Mouse (Mus musculus): ENCODE results near the gene Mast1.

The Mast1 gene

DNA sequence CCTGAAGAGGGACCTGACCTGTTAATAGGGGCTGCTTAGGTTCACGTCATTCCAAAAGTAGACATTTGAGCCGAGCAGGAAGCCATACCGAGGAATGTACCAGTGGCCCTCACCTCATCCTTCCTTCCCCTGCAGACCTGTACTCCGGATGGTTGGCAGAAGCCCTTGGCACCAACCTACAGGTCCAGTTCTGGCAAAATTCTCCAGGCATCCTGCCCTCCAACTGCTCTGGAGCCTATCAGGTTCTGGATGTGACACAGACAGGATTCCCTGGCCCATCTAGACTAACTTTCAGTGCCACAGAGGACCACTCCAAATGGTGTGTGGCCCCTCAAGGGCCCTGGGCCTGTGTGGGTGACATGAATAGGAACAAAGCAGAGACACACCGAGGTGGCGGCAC is 26.6 kb downstream of the Mast1 start:
- in situ Hi-C loops (cut with MboI, MseI), result no loop called here

DNA sequence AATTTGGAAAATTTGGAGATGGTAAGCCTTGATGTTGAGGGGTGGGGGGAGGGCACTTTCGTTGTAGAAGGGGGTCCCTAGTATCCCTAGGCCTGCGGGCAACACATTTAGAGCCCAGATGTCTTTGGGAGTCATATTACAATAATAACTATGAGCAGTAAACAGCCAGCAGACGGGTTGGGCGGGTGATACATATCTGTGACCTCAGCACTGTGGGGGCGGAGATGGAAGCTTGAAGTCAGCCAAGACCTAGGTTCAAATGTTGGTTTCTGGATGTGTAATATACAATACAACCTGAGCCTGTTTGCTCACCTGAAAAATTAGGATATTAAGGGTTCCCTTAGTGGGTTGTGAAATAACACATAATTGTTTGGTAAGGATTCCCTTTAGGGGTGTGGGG is 27.2 kb downstream of the Mast1 start:
- in situ Hi-C loops (cut with MboI, MseI), result loop anchor here (5.0 kb wide), 1 partner anchor 38 kb away; the partner anchor contains the start of gene Syce2

DNA sequence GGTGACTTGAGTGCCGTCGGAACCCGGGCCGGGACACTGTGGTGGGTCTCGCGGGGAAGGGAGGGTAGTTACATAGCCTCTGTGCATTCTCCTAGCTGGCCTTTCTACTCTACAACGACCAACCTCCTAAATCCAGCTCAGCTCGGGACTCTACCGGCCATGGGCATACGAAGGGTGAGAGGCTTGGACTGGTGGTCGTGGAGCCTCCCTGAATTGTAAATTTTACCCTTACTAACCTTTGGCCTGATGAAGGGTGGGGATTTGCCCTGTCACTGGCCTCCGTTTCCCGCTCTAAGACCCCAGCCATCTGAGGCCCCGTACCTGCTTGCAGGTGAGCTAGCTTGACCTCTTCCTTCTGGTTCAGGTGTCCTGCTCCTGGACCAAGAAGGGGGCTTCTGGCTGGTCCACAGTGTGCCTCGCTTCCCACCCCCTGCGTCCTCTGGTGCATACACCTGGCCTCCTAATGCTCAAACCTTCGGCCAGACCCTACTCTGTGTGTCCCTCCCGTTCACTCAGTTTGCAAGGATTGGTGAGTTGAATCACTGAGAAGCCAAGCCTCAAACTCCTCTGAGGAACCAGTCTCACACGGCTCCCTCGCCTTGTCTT is 27.9 kb downstream of the Mast1 start:
- in situ Hi-C loops (cut with MboI, MseI), result loop anchor here (5.0 kb wide), 1 partner anchor 37 kb away; the partner anchor contains the start of gene Syce2

DNA sequence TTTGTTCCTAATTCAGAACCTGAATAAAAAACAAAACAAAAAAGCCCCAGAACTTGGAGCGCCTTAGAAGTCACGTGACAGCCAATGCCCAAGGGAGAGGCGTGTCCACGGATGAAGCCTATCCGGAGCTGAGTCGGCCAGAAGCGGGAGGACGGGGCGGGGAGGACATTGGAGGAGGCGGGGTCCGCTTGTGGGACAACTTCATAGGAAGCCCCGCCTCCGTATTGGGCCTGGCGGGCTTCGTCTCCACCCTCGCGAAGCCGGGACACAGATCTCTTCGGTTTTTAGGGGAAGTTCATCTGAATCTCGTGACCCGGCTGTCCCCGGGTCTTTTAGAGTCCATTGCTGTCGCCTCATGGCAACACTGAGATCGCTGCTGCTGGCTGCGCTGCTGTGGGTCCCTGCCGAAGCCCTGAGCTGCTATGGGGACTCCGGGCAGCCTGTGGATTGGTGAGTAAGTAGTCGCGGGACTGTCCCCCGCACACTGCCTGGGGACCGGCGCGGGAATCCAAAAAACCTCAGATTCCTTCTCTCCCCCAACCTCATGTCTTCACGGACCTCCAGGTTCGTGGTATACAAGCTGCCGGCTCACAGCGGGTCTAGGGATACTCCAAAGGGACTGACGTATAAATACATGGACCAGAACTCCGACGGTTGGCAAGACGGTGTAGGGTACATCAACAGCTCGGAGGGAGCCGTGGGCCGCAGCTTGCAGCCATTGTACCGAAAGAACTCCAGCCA is 28.6 kb downstream of the Mast1 start, which contains the start of gene Dnase2a:
TSS of gene Dnase2a (plus strand) at position 140 of the 741 bp plus-strand sequence.
- in situ Hi-C loops (cut with MboI, MseI), result loop anchor here (5.0 kb wide), 1 partner anchor 36 kb away; the partner anchor contains the start of gene Syce2

DNA sequence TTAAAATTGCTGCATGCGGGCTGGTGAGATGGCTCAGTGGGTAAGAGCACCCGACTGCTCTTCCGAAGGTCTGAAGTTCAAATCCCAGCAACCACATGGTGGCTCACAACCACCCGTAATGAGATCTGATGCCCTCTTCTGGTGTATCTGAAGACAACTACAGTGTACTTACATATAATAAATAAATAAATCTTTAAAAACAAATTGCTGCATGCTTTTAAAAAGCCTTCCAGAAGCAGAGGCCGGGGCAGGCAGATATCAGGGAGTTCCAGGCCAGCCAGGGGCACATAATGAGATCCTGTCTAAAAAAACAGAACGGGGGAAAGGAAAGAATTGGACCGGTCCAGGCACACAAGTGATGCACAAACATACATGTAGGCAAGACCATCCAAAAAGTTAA is 29.2 kb downstream of the Mast1 start:
- in situ Hi-C loops (cut with MboI, MseI), result loop anchor here (5.0 kb wide), 1 partner anchor 36 kb away; the partner anchor contains the start of gene Syce2

DNA sequence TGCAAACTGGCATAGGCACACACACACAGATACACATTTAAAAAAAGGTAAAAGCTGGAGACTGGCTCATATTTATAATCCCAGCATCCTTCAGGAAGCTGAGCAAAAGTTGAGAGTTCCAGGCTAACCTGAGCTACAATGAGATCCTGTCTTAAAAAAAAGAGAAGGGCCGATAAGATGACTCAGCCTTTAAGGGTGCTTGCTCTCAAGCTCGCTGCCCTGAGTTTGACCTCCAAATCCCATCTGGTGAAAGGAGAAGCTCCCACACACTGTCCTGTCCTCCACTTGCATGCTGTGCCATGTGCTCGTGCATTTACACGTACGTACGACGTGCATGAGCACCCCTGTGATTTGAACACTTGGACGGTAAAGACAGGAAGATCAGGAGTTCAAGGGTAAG is 29.7 kb downstream of the Mast1 start:
- in situ Hi-C loops (cut with MboI, MseI), result loop anchor here (5.0 kb wide), 1 partner anchor 35 kb away; the partner anchor contains the start of gene Syce2

DNA sequence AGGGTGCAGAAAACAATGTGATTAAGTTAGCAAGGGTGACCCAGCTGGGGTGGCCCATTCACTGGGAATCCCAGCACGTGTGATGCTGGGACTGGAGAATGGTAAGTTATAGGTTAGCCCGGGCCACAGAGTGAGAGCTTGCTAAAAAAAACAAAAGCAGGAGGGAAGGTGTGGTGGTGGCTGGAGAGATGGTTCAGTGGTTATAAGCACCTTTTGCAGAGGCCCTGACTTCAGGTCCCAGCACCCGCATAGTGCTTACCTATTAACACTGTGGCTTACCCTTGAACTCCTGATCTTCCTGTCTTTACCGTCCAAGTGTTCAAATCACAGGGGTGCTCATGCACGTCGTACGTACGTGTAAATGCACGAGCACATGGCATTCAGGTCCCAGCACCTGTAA is 30.1 kb downstream of the Mast1 start:
- in situ Hi-C loops (cut with MboI, MseI), result loop anchor here (5.0 kb wide), 1 partner anchor 35 kb away; the partner anchor contains the start of gene Syce2

DNA sequence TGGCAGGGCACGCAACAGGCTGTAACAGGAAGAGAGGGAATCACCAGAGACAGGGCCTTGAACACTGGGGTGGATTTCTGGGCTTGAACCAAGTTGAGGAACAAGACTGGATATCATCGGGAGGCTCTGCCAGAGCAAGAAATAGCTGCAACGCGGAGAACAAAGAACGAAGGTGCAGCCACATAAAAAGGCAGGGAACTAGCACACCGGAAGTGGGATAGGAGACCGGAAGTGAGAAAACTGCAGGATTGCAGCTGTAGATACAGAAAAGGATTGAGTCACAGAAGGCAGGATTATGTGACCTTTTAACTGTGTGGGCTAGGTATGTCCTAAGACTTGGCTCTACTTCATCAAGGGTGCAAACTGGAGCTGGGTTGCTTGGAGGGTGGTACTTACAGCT is 32.8 kb downstream of the Mast1 start:
- in situ Hi-C loops (cut with MboI, MseI), result no loop called here

DNA sequence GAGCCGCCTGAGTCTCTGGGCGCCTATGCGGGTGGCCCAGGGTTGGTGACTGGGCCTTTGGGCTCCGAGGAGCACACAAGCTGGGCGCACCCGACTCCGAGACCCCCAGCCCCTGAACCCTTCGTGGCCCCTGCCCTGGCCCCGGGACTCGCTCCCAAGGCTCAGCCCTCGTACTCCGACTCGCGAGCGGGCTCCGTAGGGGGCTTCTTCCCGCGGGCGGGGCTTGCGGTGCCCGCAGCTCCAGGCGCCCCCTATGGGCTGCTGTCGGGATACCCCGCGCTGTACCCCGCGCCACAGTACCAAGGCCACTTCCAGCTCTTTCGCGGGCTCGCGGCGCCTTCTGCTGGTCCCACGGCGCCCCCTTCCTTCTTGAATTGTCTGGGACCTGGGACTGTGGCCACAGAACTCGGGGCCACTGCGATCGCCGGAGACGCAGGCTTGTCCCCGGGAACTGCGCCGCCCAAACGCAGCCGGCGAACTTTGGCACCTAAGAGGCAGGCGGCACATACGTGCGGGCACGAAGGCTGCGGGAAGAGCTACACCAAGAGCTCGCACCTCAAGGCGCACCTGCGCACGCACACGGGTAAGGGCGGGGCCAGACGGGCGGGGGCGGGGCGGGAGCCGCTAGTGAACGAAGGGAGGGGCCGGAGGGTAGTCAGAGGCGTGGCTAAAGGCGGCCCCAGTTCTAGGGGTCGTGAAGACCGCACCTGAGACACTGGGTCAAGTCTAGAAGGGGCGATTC is 34.1 kb downstream of the Mast1 start:
- in situ Hi-C loops (cut with MboI, MseI), result no loop called here

DNA sequence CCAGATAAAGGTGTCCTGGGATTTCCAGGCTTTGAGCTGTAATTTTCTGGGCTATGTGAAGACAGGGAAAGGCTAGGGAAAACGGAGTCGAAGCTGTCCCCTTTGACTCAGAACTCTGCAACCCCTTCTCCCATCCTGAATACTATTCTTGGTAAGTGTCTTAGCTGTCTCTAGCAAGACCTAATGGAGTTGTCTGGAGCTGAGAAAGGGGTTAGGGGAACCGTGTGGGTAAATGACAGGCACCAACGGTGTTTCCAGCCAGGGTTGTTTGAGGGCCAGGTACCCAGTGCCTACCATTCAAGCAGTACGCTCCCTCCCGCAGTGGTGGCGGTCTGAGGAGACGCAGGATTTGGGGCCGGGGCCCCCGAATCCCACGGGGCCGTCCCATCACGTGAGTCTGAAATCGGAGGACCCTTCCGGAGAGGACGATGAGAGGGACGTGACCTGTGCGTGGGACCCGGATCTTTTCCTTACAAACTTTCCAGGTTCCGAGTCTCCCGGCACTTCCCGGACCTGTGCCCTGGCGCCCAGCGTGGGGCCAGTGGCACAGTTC is 34.7 kb downstream of the Mast1 start:
- in situ Hi-C loops (cut with MboI, MseI), result no loop called here

DNA sequence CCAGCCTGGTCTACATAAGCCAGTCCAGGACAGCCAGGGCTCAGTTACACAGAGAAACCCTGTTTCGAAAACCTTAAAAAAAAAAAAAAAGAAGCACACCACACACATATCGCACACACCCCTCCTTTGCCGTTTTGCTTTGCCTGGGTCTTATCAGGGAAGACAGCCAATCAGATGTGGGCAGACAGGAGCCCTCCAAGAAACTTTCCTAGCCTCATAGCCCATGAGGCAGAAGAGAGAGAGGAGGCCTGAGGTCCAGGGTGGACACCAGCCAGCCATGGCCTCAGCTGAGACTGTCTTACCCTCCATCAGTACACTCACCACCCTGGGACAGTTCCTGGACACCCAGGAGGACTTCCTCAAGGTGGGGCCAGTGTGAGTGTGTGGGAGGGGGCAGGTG is 35.4 kb downstream of the Mast1 start, which contains the start of gene Klf1:
TSS of gene Klf1 (plus strand) at position 177 of the 400 bp plus-strand sequence.
- in situ Hi-C loops (cut with MboI, MseI), result no loop called here

DNA sequence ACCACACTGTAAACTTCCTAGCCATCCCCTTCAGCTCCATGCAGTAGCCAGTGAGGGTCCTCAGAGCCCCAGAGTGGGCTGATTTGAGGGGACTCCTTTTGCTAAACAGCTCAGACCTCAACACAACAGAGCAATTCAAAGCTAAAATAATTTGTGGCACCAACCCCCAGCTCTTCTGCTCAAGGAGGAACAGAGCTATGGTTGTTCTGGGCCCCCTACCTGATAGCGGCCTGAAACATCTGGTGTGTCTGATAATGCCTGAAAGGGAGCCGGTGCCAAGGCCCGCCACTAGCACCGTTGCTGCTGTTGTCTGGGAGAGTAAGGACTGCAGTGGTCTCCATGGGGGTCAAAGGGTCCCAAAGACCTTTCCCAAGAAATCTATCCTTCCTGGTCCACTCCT is 36.1 kb downstream of the Mast1 start:
- in situ Hi-C loops (cut with MboI, MseI), result no loop called here

DNA sequence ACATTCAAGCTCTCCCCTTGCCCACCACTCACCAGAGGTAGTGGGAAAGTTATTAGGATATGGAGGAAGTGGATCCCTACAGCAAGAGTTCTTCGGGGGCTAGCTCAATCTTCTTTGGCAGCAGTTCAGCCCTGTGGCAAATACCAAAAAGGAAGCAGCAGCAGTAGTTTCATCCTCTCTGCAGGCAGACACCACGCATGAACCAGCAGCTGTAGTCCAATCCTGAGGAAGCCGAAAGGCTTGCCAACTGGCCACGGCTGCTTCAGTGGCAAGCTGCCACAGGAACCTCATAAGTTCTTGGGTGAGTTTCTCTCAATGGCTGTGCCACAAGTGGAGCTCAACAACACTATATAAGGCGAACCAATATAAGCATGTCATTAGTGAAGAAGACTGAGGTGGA is 41.2 kb downstream of the Mast1 start:
- in situ Hi-C loops (cut with MboI, MseI), result no loop called here

DNA sequence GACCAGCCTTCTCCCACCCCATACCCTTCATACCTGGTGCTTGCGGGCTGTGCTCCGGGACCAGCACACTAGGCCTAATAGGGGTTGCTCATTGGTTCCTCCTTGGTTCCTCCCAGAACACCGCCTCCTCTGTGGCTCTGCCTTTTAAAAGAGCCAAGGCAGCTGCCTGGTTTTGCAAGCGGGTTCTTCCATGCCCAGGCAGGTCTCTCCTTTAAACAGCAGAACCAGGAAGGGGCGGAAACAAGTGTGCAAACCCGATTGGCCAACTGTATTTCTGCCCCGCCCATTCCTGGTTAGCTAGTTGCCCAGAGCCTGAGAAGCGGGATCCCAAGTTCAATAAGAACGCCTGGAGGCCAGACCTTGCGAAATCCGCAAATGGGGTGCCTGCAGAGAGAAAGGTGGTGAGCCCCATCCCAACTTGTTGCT is 43.4 kb downstream of the Mast1 start, which contains the start of gene Gcdh:
TSS of gene Gcdh (minus strand) at position 213 of the 426 bp plus-strand sequence.
- in situ Hi-C loops (cut with MboI, MseI), result no loop called here

DNA sequence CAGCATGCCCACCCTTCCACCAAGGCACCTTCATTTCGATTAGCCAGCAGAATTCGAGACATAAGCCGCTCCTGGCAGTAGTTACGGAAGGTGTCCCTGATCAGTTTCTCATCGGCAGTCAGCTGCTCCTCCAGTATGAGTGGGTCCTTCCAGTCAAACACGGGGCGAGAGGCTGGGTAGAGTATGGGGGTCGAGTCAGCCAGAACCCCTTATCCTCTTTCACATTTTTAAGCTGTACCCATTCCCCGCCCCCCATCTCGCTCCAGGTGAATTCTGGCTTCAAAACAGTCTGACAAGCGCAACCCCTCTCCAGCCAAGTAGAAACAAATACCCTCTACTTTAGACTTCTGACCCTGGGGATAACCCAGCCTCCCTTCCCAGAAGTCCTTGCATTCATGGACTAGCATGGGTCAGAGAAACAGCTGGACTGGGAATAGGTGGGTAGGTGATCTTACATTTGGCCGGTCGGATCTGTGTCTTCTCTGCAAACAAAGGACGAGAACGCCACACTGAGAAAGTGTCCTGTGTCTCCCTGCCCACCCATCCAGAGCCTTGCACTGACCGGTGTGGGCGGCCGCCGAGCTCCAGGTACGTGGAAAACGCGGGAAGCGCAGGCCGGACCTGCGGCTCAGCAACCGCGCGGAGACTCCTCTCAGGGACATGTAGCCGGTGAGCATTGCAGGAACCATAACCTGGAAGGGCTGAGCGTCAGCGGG is 44.0 kb downstream of the Mast1 start:
- in situ Hi-C loops (cut with MboI, MseI), result no loop called here

DNA sequence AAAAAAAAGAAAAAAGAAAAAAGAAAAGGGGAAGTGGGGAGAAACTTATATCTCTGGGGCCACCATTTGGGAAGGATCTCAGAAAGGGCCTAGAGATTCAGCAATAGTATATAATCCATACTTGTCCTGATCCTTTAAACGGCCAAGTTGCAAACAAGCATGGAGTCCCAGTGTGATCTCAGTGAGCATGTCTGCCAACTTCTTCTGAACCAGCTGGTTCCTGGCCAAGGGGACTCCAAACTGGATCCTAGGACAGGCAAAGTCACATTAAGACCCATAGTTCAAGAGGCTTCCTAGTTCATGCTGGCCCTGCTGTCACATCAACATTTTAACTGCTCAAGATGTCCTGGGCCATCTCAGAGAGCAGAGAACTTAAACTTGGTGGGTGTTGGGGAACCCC is 48.0 kb downstream of the Mast1 start:
- in situ Hi-C loops (cut with MboI, MseI), result no loop called here

DNA sequence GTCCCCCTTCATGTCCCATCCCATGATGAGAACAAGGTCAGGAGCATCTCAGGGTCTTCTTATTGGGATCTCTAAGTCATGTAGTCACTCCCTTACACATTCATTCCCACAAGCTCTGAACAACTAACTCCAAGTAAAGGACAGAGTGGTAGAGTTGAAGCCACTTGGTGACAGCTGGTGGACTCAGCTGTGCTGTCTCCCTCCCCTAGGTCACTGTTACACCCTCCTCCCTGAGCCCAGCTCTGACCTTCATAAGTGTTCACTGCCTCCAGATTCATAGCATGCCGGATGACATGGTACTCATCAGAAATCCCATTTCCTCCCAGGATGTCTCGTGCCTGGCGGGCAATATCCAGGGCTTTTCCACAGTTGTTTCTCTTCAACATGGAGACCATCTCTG is 48.9 kb downstream of the Mast1 start:
- in situ Hi-C loops (cut with MboI, MseI), result no loop called here

DNA sequence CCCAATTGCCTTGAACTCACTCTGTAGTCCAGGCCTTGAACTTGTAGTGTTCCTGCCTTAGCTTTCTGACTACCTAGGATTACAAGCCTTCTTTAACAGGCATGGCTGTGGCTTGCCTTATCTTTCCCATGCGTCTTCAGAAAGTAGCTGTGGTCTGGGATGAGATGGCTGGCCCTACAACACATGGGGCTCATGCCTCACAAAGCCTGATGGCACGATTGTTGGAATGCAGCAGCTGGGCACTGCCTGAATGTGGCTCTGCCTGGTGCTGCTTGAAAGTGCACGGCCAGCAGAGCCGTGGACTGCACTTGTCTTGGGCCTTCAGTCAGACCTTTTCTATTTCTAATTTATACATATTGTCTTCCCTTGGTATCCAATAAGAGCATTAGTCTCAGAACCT is 52.4 kb downstream of the Mast1 start:
- in situ Hi-C loops (cut with MboI, MseI), result no loop called here

DNA sequence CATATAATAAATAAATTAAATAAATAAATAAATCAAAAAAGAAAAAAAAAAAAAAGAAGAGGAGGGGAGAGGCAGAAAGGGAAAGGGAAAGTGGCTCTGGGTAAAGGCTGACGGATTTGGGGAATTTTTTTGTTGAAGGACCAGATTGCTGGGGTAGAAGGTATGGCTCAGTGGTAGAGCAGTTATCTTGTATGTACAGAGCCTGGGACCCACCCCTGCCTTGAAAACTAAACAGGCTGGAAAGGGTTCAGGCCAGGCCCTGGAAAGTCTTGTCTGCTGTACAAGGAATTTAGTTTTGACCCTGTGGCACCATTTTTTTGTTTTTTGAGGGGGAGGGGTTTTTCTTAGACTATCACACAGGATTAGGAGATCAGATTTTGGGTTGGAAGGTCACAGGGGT is 58.2 kb downstream of the Mast1 start:
- in situ Hi-C loops (cut with MboI, MseI), result no loop called here

DNA sequence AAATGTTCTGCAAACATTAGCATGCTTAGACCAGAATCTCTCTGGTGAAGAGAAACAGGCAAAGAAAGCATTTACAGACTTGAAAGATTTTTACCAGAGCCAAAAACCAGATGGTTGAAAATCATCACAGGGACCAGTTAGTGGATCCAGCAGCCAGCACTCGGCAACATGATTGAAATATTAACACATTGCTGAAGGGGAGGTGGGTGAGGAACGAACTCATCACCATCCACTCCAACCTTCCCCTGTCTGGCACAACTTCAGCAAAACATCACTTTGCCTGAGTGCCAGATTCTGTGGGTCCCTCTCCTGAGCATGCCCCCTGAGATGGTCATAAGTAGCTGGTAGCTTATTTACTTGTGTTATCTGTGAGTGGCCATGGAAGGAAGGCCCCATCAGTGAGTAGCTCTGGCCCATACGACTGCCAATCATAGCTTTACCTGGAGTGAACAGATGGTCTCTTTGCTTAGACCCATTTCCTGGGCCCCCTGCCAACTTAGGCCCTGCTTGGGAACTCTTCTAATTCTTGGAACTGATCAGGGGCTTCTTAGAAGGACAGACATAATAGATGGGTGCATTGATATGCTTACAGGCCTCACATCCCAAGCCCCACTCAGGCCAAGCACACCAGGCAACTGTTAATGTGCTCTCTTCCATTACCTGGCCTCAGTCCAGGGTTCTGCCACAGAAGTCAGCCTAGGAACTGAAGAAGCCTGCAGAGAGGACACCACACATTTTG is 59.7 kb downstream of the Mast1 start:
- in situ Hi-C loops (cut with MboI, MseI), result no loop called here

Data from T-helper 1 cell (primary cell).